Mouse (Mus musculus) c-Kit-positive CD71-positive TER-119-negative erythroid progenitor cells, embryonic 14.5 days (primary cell): ENCODE measurements at regions not wholly inside any gene's neighbourhood (a gene's known extent, or its start where the extent isn't known, plus 50 kb on each side); places are given as distances from the start of the nearest gene placed in this dataset.

Source experiments
- DNase-seq: peaks from one replicate; pipeline ENCODE4 v3.0.0-alpha.2; 2013; ENCODE audit warnings: low read depth

- DNase-seq, result no peak
These were observed 305.3 kb upstream of the Adamts16 start for GRCm38 (mm10) chr13:71146859-71147443.

GRCm38 (mm10) chr13:71138745-71139312 lies 297.2 kb upstream of the Adamts16 start:
- no peak for DNase-seq

GRCm38 (mm10) chr13:71135940-71136632 lies 294.5 kb upstream of the Adamts16 start:
- no peak for DNase-seq

GRCm38 (mm10) chr13:71121484-71121883 lies 279.9 kb upstream of the Adamts16 start:
- no peak for DNase-seq

- no peak for DNase-seq
These were observed 266.6 kb upstream of the Adamts16 start for GRCm38 (mm10) chr13:71108175-71108574.

- DNase-seq, result no peak
These were observed 263.7 kb upstream of the Adamts16 start for GRCm38 (mm10) chr13:71105229-71105838.

- no peak for DNase-seq
These were observed 263.0 kb upstream of the Adamts16 start for GRCm38 (mm10) chr13:71104419-71105228.

GRCm38 (mm10) chr13:71084301-71084700 lies 242.7 kb upstream of the Adamts16 start:
- DNase-seq, result no peak

- DNase-seq, result no peak
These were observed 234.3 kb upstream of the Adamts16 start for GRCm38 (mm10) chr13:71075916-71076315.

- no peak for DNase-seq
These were observed 232.4 kb upstream of the Adamts16 start for GRCm38 (mm10) chr13:71074012-71074411.

- DNase-seq, result no peak
These were observed 227.2 kb upstream of the Adamts16 start for GRCm38 (mm10) chr13:71068757-71069201.

GRCm38 (mm10) chr13:71068011-71068410 lies 226.4 kb upstream of the Adamts16 start:
- DNase-seq, result no peak

- DNase-seq, result no peak
These were observed 224.0 kb upstream of the Adamts16 start for GRCm38 (mm10) chr13:71065568-71065967.

GRCm38 (mm10) chr13:71064590-71065307 lies 223.1 kb upstream of the Adamts16 start:
- DNase-seq, result no peak

- DNase-seq, result no peak
These were observed 212.0 kb upstream of the Adamts16 start for GRCm38 (mm10) chr13:71053361-71054264.

GRCm38 (mm10) chr13:71050646-71051045 lies 209.0 kb upstream of the Adamts16 start:
- DNase-seq, result no peak

GRCm38 (mm10) chr13:71036000-71036399 lies 194.4 kb upstream of the Adamts16 start:
- DNase-seq, result no peak

- no peak for DNase-seq
These were observed 193.5 kb upstream of the Adamts16 start for GRCm38 (mm10) chr13:71034926-71035687.

- DNase-seq, result peak; percentile 19
These were observed 166.6 kb upstream of the Adamts16 start for GRCm38 (mm10) chr13:71008216-71008615.

- DNase-seq, result peak; percentile 15
These were observed 164.5 kb upstream of the Adamts16 start for GRCm38 (mm10) chr13:71006117-71006516.
